Mouse (Mus musculus): Measurements from ENCODE around the gene Trim71.

Gene Trim71

GRCm38 (mm10) chr9:114486808-114487207 is 77.4 kb downstream of the Trim71 start:
- no peak for DNase-seq (ENCODE audit: low read depth, low spot score)

- DNase-seq (ENCODE audit: low read depth, low spot score) = no peak
These were observed 79.4 kb downstream of the Trim71 start for GRCm38 (mm10) chr9:114484771-114485170.

GRCm38 (mm10) chr9:114480940-114481339 is 83.2 kb downstream of the Trim71 start:
- DNase-seq (ENCODE audit: low read depth, low spot score) = no peak

DNA sequence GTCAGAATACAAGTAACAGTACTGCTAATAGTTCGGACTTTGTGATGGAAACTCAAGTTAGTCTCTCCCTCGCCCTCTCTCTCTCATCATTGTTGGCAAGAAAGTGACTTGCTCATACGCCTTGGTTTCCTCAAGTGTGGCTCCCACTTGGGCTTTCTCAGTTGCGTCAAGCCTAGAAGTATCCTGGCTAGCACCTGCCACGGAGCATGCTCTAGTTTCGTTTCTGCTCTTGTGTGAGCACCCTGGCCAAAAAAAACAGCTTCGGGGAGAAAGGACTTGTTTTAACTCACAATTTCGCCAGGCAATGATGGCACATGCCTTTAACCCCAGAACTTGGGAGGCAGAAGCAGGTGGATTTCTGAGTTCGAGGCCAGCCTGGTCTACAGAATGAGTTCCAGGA is 87.2 kb downstream of the Trim71 start:
- no peak for DNase-seq (ENCODE audit: low read depth, low spot score)

- DNase-seq (ENCODE audit: low read depth, low spot score) = no peak
These were observed 92.3 kb downstream of the Trim71 start for GRCm38 (mm10) chr9:114471892-114472291.

DNA sequence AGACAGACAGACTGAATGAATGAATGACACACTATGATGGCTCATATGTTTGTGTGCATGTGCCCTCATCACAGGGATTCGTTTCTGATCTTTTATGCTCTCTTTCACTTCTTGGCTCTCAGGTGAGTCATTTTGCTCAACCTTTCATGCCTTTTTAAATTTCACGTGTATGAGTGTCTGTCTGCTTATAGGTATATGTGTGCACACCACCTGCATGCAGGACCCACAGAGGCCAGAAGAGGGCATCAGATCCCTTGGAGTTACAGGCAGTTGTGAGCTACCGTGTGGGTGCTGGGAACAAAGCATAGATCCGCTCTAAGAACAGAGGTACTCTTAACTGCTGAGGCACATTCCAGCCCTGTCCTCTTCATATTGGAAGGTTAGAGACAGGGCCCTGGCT is 95.5 kb downstream of the Trim71 start:
- DNase-seq (ENCODE audit: low read depth, low spot score) = no peak

DNA sequence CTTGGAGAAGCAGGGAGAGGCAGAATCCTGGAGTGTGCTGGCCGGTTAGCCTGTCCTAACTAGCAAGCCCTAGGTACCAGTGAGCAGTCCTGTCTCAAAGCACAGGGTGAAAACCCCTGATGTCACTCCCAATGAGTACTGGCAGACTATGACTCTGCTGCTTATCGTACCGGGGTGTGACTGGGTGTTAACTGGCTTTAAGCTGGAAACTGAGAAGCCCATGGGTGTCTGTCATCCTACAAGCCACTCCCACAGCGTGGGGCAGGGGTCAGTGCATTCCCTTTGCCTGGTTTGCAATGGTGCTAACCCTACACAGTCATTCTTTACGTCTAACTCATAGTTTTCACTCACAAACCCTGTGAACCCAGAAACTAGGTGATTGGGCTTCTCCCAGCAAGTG is 96.0 kb downstream of the Trim71 start:
- DNase-seq (ENCODE audit: low read depth, low spot score) = no peak

GRCm38 (mm10) chr9:114466871-114467270 is 97.3 kb downstream of the Trim71 start:
- DNase-seq (ENCODE audit: low read depth, low spot score) = no peak

- DNase-seq (ENCODE audit: low read depth, low spot score) = no peak
These were observed 98.7 kb downstream of the Trim71 start for GRCm38 (mm10) chr9:114465442-114465841.

GRCm38 (mm10) chr9:114462569-114462968 is 101.6 kb downstream of the Trim71 start:
- DNase-seq (ENCODE audit: low read depth, low spot score) = no peak

DNA sequence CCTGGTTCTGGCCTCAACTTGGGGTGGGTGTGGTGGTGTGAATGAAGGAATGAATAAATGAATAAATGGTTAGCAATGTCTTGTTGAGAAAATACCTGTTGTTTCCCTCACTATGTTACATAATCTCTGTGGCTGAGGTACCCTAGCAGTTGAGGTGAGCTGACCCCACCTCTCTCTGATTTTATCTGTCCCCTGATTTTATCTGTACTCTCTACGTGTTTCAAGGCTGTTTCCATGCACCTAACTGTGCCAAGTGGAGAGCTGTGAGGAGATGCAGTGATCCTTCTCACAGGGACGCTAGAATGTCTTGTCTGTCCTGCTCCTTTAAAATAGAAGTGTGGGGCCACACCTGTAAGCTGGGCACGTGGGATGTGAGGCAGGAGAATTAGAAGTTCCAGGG is 105.7 kb downstream of the Trim71 start:
- DNase-seq (ENCODE audit: low read depth, low spot score) = no peak

Data from brain, embryonic 18.5 days (tissue).